8 mouse cellular contexts compared by ENCODE assay signal in genomic region chr5:117413507-117414501, GRCm38 (mm10). TPM values are rescaled to one million over a fixed set of nuclear protein-coding genes. Genes with fewer than 3 reads are reported as not detected.
DNase-seq lines count a peak whose midpoint lies in the region; ATAC-seq and TF ChIP-seq lines count a peak whose summit lies in the region.

Ksr2 (plus strand) TSS chr5:117414000.

- H3K9me3 ChIP-seq in forebrain, postnatal 0 days (ENCODE audit: low read length), result no peaks in the 10 kb centered on the region
- H3K9me3 ChIP-seq in stomach, embryonic 16.5 days (replicated peaks; ENCODE audit: control insufficient read depth, low read length), result no peaks in the 10 kb centered on the region

- peak; percentile 94 for ATAC-seq in forebrain, postnatal 0 days
- ATAC-seq in stomach, embryonic 16.5 days (ENCODE audit: insufficient read depth, low FRiP score), result peak; percentile 82

- TF ChIP-seq CTCF in forebrain, postnatal 0 days (IDR thresholded peaks at IDR 0.05; ENCODE audit: low read depth), result peak; percentile 40; the same call in 1 of the 2 replicates

- DNase-seq in gastrocnemius, postnatal 14 days, result peak; percentile 5
- no peak for DNase-seq in gastrocnemius, adult 18-20 months (ENCODE audit: low spot score)
- peak; percentile 83 to 89 for DNase-seq in cerebellum, adult 18-20 months
- DNase-seq in forebrain, postnatal 0 days, result peak; percentile 88
- peak; percentile 47 for DNase-seq in kidney, adult 11 months
- peak; percentile 75 for DNase-seq in left cerebral cortex, postnatal 4 days
- peak; percentile 65 for DNase-seq in mesoderm, embryonic 11.5 days (ENCODE audit: low read depth, low spot score)

- H3K27ac ChIP-seq in forebrain, postnatal 0 days (ENCODE audit: low read depth, low read length), result peak within 1 kb of the TSS; percentile 97
- H3K27ac ChIP-seq in stomach, embryonic 16.5 days (ENCODE audit: low read length), result no peak within 1 kb of the TSS

- peak within 1 kb of the TSS; percentile 75 for H3K4me3 ChIP-seq in forebrain, postnatal 0 days (ENCODE audit: low read depth, low read length)
- H3K4me3 ChIP-seq in stomach, embryonic 16.5 days (replicated peaks; ENCODE audit: low read length), result peak within 1 kb of the TSS; percentile 61

- H3K4me2 ChIP-seq in forebrain, postnatal 0 days (ENCODE audit: low read depth), result peak within 1 kb of the TSS; percentile 73
- peak within 1 kb of the TSS; percentile 93 for H3K4me2 ChIP-seq in stomach, embryonic 16.5 days (ENCODE audit: low read depth, low read length)

- H3K36me3 ChIP-seq in forebrain, postnatal 0 days (ENCODE audit: insufficient read depth), result no peaks in the 10 kb centered on the region
- no peaks in the 10 kb centered on the region for H3K36me3 ChIP-seq in stomach, embryonic 16.5 days (ENCODE audit: control insufficient read depth, insufficient read depth, low read length)

- no peaks in the 10 kb centered on the region for H3K27me3 ChIP-seq in forebrain, postnatal 0 days (ENCODE audit: insufficient read depth, low read length)
- H3K27me3 ChIP-seq in stomach, embryonic 16.5 days (ENCODE audit: control insufficient read depth, insufficient read depth, low read length), result peaks cover 39% of the 10 kb centered on the region

- H3K4me1 ChIP-seq in forebrain, postnatal 0 days (ENCODE audit: insufficient read depth), result no peaks in the 10 kb centered on the region
- H3K4me1 ChIP-seq in stomach, embryonic 16.5 days (ENCODE audit: control insufficient read depth, insufficient read depth, low read length), result no peaks in the 10 kb centered on the region

- intact Hi-C loops in gastrocnemius, postnatal 14 days (cut with DNase I; ENCODE audit: low total_unique reads), result no loop called here
- intact Hi-C loops in left cerebral cortex, postnatal 4 days (cut with DNase I), result no loop called here

- 4% methylated on average over 84 of the region's 89 CpGs for WGBS in forebrain, postnatal 0 days
- WGBS in stomach, embryonic 16.5 days, result under 1% methylated on average over 88 of the region's 89 CpGs

- peak within 1 kb of the TSS; percentile 84 for H3K9ac ChIP-seq in forebrain, postnatal 0 days
- peak within 1 kb of the TSS; percentile 70 for H3K9ac ChIP-seq in stomach, embryonic 16.5 days (ENCODE audit: low read length)

RNA-seq across cellular contexts. Expression of gene Ksr2, which starts in this region (rescaled TPM):
- total RNA-seq in gastrocnemius, postnatal 14 days (2021), result under 1 TPM; 0.04 to 0.08 TPM
- total RNA-seq in gastrocnemius, adult 18-20 months (2021), result under 1 TPM; 0.09 to 0.11 TPM
- 6.8 and 9.2 TPM in 2 replicates for total RNA-seq in forebrain, postnatal 0 days (2014; rRNA removed)
- 2.5 and 5.4 TPM in 2 replicates for polyA plus RNA-seq in forebrain, postnatal 0 days (2015; fragmentation: Nextera tagmentation; extraction: Ambion mirVana)
- 10 to 100 TPM; 23.4 to 24.1 TPM for total RNA-seq in left cerebral cortex, postnatal 4 days (2021)
- polyA plus RNA-seq in stomach, embryonic 16.5 days (2015; fragmentation: Nextera tagmentation; extraction: Ambion mirVana), result 0.19 and 0.36 TPM in 2 replicates

Comparison
In these comparisons a context has a peak if more than half of its experiments do, and no peak if none do; other contexts are left out.
1. Peak in DNase-seq in gastrocnemius, postnatal 14 days; RNA of the gene not detected or under 1 TPM.
2. Peak in ATAC-seq, H3K4me3 ChIP-seq, H3K9ac ChIP-seq and H3K4me2 ChIP-seq in stomach, embryonic 16.5 days; RNA of the gene not detected or under 1 TPM.